Mouse (Mus musculus): ENCODE results near the gene Wwox. TPM values are rescaled to one million over a fixed set of nuclear protein-coding genes. Genes with fewer than 3 reads are reported as not detected.

Wwox gene
- polyA plus RNA-seq, 1 experiment from 2014 or later, result 11.0 TPM

DNA sequence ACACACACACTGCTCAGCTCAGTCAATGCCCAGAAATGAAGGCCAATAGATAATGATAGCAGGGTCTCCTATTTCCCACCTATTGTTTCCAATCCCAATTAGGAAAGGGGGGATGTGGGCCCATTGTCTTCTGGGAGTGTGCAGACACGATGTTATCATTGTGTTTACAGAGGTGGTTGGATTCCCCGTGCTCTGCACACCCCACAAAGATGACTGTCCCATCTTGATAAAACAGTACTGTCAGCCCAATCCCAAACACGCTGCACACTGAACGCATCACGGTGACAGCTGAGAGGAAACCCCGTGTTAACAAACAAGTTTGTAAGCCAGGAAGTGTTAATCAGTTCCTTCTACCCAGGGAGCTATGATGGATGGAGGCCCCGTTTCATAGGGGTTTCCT lies 650.3 kb downstream of the Wwox start:
- 64% methylated on average over 7 of the region's 7 CpGs for WGBS
- ATAC-seq (ENCODE audit: low read depth) (no peak), DNase-seq (ENCODE audit: low spot score) (no peak)
- Histone ChIP-seq H3K4me3 (ENCODE audit: low read depth, low read length) (no peak overlapping the region), H3K36me3 (ENCODE audit: control insufficient read depth, insufficient read depth, low read length) (no peaks in the 10 kb centered on the region), H3K27me3 (replicated peaks; ENCODE audit: control insufficient read depth, insufficient read depth, low read length) (no peaks in the 10 kb centered on the region), H3K9ac (ENCODE audit: low read depth, low read length) (no peak overlapping the region), H3K4me1 (ENCODE audit: control insufficient read depth, insufficient read depth, low read length) (no peaks in the 10 kb centered on the region), H3K27ac (replicated peaks; ENCODE audit: low read depth, low read length) (no peak overlapping the region), H3K9me3 (ENCODE audit: control insufficient read depth, low read length) (0 out of 2 replicates have a peak, but pooled peaks cover 4% of the 10 kb centered on the region), H3K4me2 (ENCODE audit: low read depth, low read length) (no peak overlapping the region)

DNA sequence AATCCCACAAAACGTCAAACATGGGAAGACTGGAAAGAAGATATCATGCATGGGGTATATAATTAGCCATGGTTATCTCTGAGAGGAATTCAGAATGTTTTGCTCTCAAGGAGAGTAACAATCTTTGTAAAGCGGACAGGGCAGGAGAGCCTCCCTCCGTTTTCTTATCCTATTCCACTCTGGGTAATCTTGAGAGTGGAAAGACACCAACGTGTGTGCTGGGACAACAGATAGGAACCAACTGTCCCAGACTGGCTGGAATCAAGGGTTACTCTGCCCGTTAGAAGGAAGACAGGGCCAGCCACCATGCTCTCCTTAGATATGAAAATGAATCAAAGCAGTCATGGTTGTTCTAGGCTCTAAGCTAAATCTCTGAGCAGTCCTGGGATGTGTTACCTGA lies 650.7 kb downstream of the Wwox start:
- Histone ChIP-seq H3K9ac (ENCODE audit: low read depth, low read length) (no peak overlapping the region), H3K27ac (replicated peaks; ENCODE audit: low read depth, low read length) (no peak overlapping the region), H3K36me3 (ENCODE audit: control insufficient read depth, insufficient read depth, low read length) (no peaks in the 10 kb centered on the region), H3K4me1 (ENCODE audit: control insufficient read depth, insufficient read depth, low read length) (no peaks in the 10 kb centered on the region), H3K9me3 (ENCODE audit: control insufficient read depth, low read length) (0 out of 2 replicates have a peak, but pooled peaks cover 4% of the 10 kb centered on the region), H3K4me3 (ENCODE audit: low read depth, low read length) (no peak overlapping the region), H3K4me2 (ENCODE audit: low read depth, low read length) (no peak overlapping the region), H3K27me3 (replicated peaks; ENCODE audit: control insufficient read depth, insufficient read depth, low read length) (no peaks in the 10 kb centered on the region)
- WGBS, result 78% methylated on average over 5 of the region's 5 CpGs
- no peak for ATAC-seq (ENCODE audit: low read depth)
- no peak for DNase-seq (ENCODE audit: low spot score)

DNA sequence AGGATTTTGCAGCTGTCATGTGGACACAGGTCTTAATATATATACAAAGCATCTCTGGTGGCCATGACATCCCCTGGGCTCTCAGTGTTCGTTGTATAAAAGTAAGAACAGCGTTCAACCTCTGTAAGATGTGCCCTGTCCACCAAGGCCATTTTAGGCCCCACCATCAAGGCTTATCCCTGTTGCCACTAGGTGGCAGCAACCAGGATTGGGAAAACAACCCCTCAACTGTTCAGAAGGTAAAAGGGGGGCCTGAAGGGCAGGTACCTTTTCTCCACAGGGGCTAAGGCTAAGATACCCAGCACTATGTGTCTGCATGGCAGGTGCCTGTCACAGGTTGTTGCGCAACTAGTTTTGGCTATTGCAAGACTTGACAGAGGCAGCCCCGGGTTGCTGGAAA lies 656.1 kb downstream of the Wwox start:
- Histone ChIP-seq H3K9me3 (ENCODE audit: control insufficient read depth, low read length) (no peaks in the 10 kb centered on the region), H3K36me3 (ENCODE audit: control insufficient read depth, insufficient read depth, low read length) (no peaks in the 10 kb centered on the region), H3K4me3 (ENCODE audit: low read depth, low read length) (no peak overlapping the region), H3K4me2 (ENCODE audit: low read depth, low read length) (no peak overlapping the region), H3K9ac (ENCODE audit: low read depth, low read length) (no peak overlapping the region), H3K27me3 (replicated peaks; ENCODE audit: control insufficient read depth, insufficient read depth, low read length) (no peaks in the 10 kb centered on the region), H3K4me1 (ENCODE audit: control insufficient read depth, insufficient read depth, low read length) (no peaks in the 10 kb centered on the region), H3K27ac (replicated peaks; ENCODE audit: low read depth, low read length) (no peak overlapping the region)
- 78% methylated on average over 4 of the region's 4 CpGs for WGBS
- no peak for DNase-seq (ENCODE audit: low spot score)
- ATAC-seq (ENCODE audit: low read depth), result no peak

DNA sequence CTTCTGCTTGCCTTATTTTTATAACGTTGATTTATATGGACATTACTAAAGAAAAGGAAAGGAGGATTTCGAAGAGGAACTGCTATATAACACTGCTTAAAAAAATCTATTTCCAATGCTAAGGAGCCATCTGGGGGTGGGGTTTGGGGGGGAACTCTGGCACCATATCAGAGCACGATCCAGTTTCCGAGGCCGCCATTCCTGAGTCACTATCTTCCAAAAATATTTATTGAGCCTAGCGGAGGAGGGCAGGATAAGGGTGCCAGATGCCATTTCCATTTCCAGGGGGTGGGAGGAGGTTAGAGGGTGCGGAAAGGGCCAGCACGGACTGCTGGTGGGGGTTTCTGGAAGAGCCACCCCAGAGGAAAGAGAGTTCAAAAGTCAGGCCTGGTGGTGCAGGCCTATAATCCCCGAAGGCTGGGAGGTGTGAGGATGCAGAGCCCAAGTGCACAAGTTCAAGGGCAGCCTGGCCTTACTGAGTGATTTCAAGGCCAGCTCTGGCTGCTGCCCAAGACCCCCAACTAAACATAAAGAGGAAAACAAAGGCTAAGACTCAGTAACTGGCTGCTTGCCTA lies 658.6 kb downstream of the Wwox start:
- H3K9ac ChIP-seq (ENCODE audit: low read depth, low read length), result no peak overlapping the region
- H3K9me3 ChIP-seq (ENCODE audit: control insufficient read depth, low read length), result no peaks in the 10 kb centered on the region
- H3K4me1 ChIP-seq (ENCODE audit: control insufficient read depth, insufficient read depth, low read length), result no peaks in the 10 kb centered on the region
- WGBS, result 69% methylated on average over 9 of the region's 9 CpGs
- H3K27me3 ChIP-seq (replicated peaks; ENCODE audit: control insufficient read depth, insufficient read depth, low read length), result no peaks in the 10 kb centered on the region
- no peak for DNase-seq (ENCODE audit: low spot score)
- H3K4me2 ChIP-seq (ENCODE audit: low read depth, low read length), result no peak overlapping the region
- H3K4me3 ChIP-seq (ENCODE audit: low read depth, low read length), result no peak overlapping the region
- no peak overlapping the region for H3K27ac ChIP-seq (replicated peaks; ENCODE audit: low read depth, low read length)
- no peaks in the 10 kb centered on the region for H3K36me3 ChIP-seq (ENCODE audit: control insufficient read depth, insufficient read depth, low read length)
- ATAC-seq (ENCODE audit: low read depth), result no peak

DNA sequence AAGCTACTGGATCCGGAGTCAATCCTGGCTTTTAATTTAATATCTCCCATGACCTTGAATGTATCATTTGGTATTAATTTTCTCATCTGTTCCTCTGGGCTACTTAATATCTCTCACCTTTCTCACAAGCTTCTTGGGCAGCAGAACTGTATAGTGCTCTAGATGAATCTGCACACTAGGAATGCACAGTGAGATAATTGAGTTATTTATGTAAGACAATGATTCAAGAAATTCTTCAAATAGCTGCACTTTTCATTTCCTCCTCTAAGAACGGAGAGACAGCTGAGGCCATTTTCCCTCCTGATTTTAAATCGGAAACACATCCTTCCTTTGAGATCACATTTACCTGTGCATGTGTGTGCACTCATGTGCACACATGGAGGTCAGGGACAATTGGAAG lies 669.9 kb downstream of the Wwox start:
- DNase-seq (ENCODE audit: low spot score), result no peak
- no peaks in the 10 kb centered on the region for H3K36me3 ChIP-seq (ENCODE audit: control insufficient read depth, insufficient read depth, low read length)
- no peak overlapping the region for H3K9ac ChIP-seq (ENCODE audit: low read depth, low read length)
- H3K4me3 ChIP-seq (ENCODE audit: low read depth, low read length), result no peak overlapping the region
- ATAC-seq (ENCODE audit: low read depth), result no peak
- H3K27me3 ChIP-seq (replicated peaks; ENCODE audit: control insufficient read depth, insufficient read depth, low read length), result no peaks in the 10 kb centered on the region
- H3K4me2 ChIP-seq (ENCODE audit: low read depth, low read length), result no peak overlapping the region
- 0 out of 2 replicates have a peak, but pooled peaks cover 7% of the 10 kb centered on the region for H3K4me1 ChIP-seq (ENCODE audit: control insufficient read depth, insufficient read depth, low read length)
- WGBS, result 51% methylated on average over 3 of the region's 3 CpGs
- no peaks in the 10 kb centered on the region for H3K9me3 ChIP-seq (ENCODE audit: control insufficient read depth, low read length)
- H3K27ac ChIP-seq (replicated peaks; ENCODE audit: low read depth, low read length), result no peak overlapping the region

DNA sequence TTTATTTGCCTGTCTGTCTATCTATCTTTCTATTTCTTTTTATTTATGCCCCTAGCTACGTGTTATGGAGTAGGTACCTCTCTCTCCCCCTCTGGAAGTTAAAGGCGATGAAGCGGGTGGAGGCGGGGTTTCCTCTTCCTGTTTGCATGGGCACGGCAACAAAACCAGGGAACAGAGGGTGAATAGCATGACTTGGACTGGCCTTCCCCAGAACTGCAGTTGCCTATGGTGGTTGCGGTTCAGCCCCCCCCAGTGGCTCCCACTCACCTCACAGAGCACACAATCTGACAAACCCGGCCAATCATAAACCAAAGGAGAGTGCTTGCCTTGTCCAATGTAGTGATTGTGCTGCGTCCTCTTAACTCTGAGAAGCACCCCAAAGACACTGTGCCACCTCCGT lies 671.0 kb downstream of the Wwox start:
- Histone ChIP-seq H3K9me3 (ENCODE audit: control insufficient read depth, low read length) (no peaks in the 10 kb centered on the region), H3K27me3 (replicated peaks; ENCODE audit: control insufficient read depth, insufficient read depth, low read length) (no peaks in the 10 kb centered on the region), H3K36me3 (ENCODE audit: control insufficient read depth, insufficient read depth, low read length) (no peaks in the 10 kb centered on the region), H3K9ac (ENCODE audit: low read depth, low read length) (no peak overlapping the region), H3K27ac (replicated peaks; ENCODE audit: low read depth, low read length) (no peak overlapping the region), H3K4me3 (ENCODE audit: low read depth, low read length) (no peak overlapping the region), H3K4me1 (ENCODE audit: control insufficient read depth, insufficient read depth, low read length) (0 out of 2 replicates have a peak, but pooled peaks cover 7% of the 10 kb centered on the region), H3K4me2 (ENCODE audit: low read depth, low read length) (no peak overlapping the region)
- ATAC-seq (ENCODE audit: low read depth) (no peak), DNase-seq (ENCODE audit: low spot score) (no peak)
- WGBS, result 77% methylated on average over 9 of the region's 9 CpGs

DNA sequence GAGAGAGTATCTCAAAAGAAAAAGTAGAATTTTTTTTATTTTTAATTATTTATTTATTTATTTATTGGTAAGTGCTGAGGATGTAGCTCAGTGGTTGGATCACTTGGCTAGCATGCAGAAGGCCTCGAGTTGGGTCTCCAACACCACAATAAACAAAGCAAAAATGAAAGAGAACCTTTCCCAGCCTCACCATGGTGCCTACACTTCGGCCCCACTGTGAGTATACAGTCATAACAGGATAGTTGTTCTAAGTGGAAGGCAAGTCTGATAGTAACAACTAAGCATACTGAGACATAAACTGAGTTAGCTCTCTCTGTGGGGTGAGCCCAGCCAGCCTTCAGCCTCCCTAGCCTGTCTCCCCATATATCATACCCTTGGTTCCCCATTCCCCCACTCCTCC lies 672.6 kb downstream of the Wwox start:
- no peak overlapping the region for H3K9ac ChIP-seq (ENCODE audit: low read depth, low read length)
- WGBS, result 90% methylated on average over 2 of the region's 2 CpGs
- DNase-seq (ENCODE audit: low spot score) (no peak), ATAC-seq (ENCODE audit: low read depth) (no peak)
- no peak overlapping the region for H3K27ac ChIP-seq (replicated peaks; ENCODE audit: low read depth, low read length)
- no peak overlapping the region for H3K4me2 ChIP-seq (ENCODE audit: low read depth, low read length)
- H3K4me3 ChIP-seq (ENCODE audit: low read depth, low read length), result no peak overlapping the region
- H3K4me1 ChIP-seq (ENCODE audit: control insufficient read depth, insufficient read depth, low read length), result 0 out of 2 replicates have a peak, but pooled peaks cover 3% of the 10 kb centered on the region
- no peaks in the 10 kb centered on the region for H3K27me3 ChIP-seq (replicated peaks; ENCODE audit: control insufficient read depth, insufficient read depth, low read length)
- H3K9me3 ChIP-seq (ENCODE audit: control insufficient read depth, low read length), result no peaks in the 10 kb centered on the region
- H3K36me3 ChIP-seq (ENCODE audit: control insufficient read depth, insufficient read depth, low read length), result no peaks in the 10 kb centered on the region

- Histone ChIP-seq H3K9ac (ENCODE audit: low read depth, low read length) (no peak overlapping the region), H3K4me3 (ENCODE audit: low read depth, low read length) (no peak overlapping the region), H3K27me3 (replicated peaks; ENCODE audit: control insufficient read depth, insufficient read depth, low read length) (no peaks in the 10 kb centered on the region), H3K36me3 (ENCODE audit: control insufficient read depth, insufficient read depth, low read length) (no peaks in the 10 kb centered on the region), H3K27ac (replicated peaks; ENCODE audit: low read depth, low read length) (no peak overlapping the region), H3K4me1 (ENCODE audit: control insufficient read depth, insufficient read depth, low read length) (no peaks in the 10 kb centered on the region), H3K9me3 (ENCODE audit: control insufficient read depth, low read length) (no peaks in the 10 kb centered on the region), H3K4me2 (ENCODE audit: low read depth, low read length) (no peak overlapping the region)
- no peak for ATAC-seq (ENCODE audit: low read depth)
- WGBS, result 31% methylated on average over 6 of the region's 6 CpGs
- no peak for DNase-seq (ENCODE audit: low spot score)
Measured at GRCm38 (mm10) chr8:115114498-115114897, 675.0 kb downstream of the Wwox start.

GRCm38 (mm10) chr8:115126081-115126480 lies 686.6 kb downstream of the Wwox start:
- DNase-seq (ENCODE audit: low spot score) (no peak), ATAC-seq (ENCODE audit: low read depth) (no peak)
- Histone ChIP-seq H3K9me3 (ENCODE audit: control insufficient read depth, low read length) (0 out of 2 replicates have a peak, but pooled peaks cover 3% of the 10 kb centered on the region), H3K4me3 (ENCODE audit: low read depth, low read length) (no peak overlapping the region), H3K36me3 (ENCODE audit: control insufficient read depth, insufficient read depth, low read length) (no peaks in the 10 kb centered on the region), H3K4me1 (ENCODE audit: control insufficient read depth, insufficient read depth, low read length) (no peaks in the 10 kb centered on the region), H3K4me2 (ENCODE audit: low read depth, low read length) (no peak overlapping the region), H3K27me3 (replicated peaks; ENCODE audit: control insufficient read depth, insufficient read depth, low read length) (no peaks in the 10 kb centered on the region), H3K27ac (replicated peaks; ENCODE audit: low read depth, low read length) (no peak overlapping the region), H3K9ac (ENCODE audit: low read depth, low read length) (no peak overlapping the region)
- whole genome bisulfite sequencing, result 70% methylated on average over 7 of the region's 7 CpGs
